Mouse (Mus musculus): ENCODE results near the gene Zfp57.
A peak's percentile ranks its signal among the peaks of the same experiment; 100 is the strongest.
"Not testable (repeated sequence)": the region's sequence is repeated elsewhere in the genome, so short reads cannot be mapped to it uniquely, and the experiment has no call there.

The Zfp57 gene

DNA sequence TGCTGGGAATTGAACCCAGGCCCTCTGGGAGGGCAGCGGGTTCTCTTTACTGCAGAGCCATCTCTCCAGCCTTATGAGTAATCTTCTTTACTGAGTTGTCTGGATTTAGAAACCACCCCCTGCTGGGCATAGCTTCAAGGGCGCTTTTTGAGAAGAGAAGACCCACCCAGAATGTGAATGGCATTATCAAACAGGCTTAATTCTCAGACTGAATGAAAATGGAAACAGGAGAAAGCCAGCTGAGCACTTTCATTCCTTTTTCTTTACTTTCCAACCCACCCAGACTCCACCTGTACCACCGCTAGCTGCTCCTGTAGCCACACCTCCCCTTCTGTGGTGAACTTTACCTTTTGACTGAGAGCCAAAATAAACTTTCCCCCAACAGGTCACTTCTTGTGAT is 5.5 kb upstream of the Zfp57 start:
- no peak for DNase-seq (ENCODE audit: low spot score in 2 of 2)

DNA sequence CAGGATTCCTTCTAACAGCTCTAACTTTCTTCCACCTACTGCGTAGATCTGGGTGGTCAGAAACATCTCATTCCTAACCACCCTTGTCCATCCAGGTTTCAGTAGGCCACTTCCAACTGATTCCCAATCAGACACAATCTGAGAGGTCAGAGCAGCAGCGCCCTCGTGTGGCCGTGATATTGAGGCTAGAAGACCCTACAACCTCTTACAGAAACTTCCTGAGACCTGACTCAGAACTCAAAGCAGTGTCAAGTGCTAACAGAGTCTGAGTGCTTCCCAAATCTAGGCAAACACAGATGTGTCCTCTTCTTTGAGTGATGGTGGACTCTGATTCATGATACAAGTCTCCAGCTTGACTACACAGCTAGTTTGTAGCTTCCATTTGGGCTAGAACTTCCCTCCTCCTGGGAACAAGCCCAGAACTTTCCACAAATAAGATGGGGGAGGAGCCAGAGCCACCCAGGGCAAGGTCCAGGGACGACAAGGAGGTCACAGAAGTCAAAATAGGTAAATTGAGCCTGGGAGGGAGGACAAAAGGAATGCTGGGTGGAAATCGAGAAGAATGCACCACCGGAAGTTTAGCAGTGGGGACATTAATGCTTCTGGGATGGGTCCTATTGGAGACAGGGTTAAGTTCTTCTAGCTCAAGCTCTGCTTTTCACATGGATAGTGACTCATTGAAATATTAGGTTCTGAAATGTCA is 3.8 kb upstream of the Zfp57 start:
- peak; percentile 63 to 82 for DNase-seq (ENCODE audit: low spot score in 2 of 2)

DNA sequence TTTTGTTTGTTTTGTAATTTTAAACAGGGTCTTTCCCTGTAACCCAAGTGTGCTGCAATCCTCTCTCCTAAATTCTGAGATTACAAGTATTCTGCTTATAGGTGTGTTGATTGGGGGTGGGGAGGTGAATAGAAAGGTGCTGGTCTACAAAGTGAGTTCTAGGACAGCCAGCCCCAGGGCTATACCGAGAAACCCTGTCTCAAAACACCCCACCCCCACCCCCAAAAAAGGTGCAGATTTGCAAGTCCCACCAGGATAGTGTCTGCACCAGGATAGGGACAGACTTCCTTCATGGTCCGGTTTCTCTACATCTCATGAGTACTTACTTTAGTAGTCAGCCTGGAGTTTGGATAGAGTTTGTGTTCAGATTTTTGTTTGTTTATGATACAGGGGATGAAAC is 2.5 kb upstream of the Zfp57 start:
- DNase-seq (ENCODE audit: low spot score in 2 of 2), result no peak

DNA sequence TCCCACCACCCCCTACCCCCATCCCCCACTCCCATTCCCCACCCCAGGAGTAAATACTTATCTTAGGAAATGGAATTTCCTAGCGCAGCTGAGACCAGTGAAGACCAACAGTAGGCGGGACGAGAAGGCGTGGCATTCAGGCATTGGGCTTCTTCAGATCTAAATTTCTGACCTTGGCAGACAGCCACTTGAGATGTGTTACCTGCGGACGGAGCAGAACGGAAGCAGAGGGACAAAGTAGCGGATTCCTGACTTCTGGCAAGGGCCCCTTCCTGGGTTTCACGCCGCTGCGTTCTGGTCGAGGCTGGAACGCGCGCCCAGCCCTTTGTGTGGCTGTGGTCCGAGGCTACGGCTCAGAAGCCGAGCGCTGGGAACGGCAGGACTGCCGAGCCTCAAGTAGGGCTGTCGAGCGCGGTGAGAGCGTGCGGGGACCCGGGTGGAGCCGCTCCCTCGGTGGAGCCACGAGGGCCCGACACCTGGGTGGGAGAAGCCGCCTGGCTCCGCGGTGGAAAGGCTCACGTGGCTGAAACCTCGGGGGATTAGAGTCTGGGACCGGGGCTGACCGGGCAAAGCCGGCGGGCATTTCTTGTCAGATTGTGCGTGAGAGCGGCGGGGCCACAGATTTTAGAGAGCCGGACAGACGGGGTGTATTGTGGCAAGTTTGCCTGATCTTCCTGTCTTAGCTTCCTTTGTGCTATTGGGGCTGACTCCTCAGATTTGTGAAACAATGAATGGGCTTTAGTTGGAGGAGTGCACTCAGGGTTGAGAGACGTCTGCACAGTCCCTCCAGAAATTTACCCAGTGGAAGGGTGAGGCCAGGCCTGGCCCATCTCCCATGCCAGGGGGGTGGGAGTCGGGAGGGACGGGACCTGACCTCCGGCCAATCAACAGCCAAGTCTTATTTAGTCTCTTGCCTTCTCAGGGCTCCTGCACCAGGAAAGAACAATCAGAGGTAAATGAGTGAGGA is 1.7 kb downstream of the Zfp57 start:
- peak; percentile 73 to 84 for DNase-seq (ENCODE audit: low spot score in 2 of 2)

DNA sequence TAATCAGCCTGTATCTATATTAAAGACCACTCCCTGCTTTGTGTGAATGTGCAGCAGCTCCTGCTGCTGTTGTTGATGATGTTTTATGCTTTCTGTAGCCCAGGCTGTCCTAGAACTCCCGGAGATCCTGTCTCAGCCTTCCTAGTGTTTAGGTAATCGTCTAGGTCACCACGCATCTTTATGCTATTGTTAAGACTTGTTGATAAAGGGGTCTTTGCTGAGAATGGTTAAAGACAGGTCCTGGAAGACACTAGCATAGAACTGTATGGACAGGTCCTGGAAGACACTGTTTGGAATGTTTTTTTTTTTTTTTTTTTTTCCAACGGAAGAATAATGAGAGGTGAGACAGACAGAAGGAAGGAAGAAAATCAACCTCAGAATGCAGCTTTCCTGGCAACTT is 2.4 kb downstream of the Zfp57 start:
- no peak for DNase-seq (ENCODE audit: low spot score in 2 of 2)

DNA sequence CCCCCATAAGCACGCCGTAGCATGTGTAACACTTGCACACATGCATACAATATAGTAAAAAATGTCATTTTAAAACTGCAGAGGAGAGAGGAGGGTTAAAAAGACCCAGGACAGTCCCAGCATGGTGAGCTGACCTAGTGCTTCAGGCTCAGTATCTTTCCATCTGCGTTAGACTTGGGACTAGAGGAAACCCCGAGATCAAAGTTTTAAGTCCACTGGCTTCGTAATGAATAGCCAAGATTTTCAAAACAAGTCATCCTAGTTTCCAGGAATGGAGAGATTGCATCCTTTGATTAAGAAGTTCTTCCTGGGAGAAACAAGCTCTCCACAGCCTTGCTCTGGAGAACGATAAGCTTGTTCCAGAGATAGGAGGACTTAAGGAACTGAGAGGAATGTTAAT is 7.2 kb downstream of the Zfp57 start:
- DNase-seq (ENCODE audit: low spot score in 2 of 2), result no peak

DNA sequence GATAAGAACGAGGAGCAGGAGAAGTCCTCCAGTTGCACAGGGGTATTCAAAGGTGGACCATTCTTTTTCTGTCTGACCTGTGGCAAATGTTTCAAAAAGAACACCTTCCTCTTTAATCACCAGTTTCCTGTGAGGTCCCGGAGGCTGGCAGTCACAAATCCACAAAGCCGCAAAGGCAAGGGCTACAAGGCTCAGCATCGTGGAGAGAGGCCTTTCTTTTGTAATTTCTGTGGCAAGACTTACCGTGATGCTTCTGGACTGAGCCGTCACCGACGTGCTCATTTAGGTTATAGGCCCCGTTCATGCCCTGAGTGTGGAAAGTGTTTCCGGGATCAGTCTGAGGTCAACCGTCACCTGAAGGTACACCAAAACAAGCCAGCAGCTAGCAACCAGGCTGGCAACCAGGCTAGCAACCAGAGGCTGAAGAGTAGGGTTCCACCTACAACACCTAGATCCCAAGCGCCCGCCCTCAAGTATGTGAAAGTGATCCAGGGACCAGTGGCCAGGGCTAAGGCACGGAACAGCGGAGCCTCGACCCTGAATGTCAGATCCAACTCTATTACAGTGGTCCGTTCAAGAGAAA is 8.6 kb downstream of the Zfp57 start:
- DNase-seq (ENCODE audit: low spot score in 2 of 2), result no peak

DNA sequence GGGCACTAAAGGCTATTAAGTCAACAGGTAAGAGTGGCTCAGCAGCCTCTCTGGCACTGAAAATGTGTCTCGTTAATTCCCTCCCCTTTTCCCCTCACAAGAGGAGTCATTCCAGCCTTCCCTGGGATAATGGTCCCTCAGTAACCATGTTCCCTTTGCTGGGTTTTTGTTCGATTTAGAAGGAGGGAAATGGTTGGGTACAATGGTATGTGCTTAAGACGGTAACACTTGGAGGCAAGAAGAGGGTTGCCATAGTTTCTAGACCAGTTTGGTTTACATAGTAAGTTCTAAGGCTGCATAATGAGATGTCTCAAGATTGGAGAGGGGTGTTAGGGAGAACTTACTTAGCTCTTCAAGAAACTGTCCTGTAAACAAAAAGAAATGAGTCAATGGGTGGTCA is 10.8 kb downstream of the Zfp57 start:
- DNase-seq (ENCODE audit: low spot score in 2 of 2), result no peak

DNA sequence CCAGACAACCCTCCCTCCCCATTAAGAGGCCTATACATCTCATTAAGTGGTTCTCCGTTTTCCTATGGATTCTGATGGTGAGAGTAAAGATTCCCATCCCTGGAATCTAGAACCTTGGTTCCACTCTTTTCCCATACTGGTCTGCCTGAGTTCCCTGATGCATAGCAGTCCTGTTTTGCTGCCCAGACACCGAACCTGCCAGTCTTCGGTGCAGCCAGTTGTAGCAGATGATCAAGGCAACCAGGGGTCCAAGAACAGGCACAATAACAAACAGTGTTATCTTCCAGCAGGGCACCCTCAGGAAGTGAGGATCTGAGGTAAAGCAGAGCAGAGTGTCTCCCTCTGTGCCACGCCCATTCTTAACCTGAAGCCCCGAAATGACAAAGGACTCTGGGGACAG is 11.2 kb downstream of the Zfp57 start:
- no peak for DNase-seq (ENCODE audit: low spot score in 2 of 2)

DNA sequence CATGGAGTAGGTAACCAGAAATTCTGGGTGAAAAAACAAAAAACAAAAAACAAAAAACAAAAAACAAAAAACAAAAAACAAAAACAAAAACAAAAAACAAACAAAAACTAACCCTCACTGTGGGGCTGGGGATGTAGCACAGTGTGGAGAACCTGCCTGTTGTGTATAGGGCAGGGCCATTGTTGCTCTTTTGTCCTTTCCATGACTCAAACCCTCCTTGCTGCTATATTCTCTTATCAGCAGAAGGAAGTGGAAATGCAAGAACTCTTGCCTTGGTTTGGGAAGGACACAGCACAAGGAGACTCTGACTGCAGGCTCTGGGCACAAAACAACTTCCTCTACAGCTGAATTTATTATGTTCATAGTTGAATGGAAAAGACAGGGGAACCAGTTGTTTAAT is 15.4 kb downstream of the Zfp57 start:
- DNase-seq (ENCODE audit: low spot score in 2 of 2), result no peak

DNA sequence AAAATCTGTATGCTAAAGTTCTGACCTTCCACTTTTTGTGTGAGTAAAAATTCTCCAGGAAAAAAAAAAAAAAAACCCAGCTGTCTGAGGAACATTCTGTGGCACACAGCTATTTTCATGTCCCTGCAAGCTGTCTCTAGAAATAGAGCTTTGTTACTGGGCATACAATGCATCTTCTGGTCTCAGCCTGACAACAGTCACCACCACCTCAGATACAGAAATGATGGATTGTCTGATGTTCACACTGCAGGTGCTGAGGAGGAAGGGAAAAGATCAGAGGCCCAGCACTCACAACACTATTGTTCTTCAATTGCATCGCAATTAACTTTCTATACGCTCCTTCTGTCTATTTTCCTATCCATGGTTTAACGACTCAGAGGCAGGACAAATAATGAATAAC is 17.4 kb downstream of the Zfp57 start:
- DNase-seq (ENCODE audit: low spot score in 2 of 2), result peak in 1 of 2 experiments; percentile 41

DNA sequence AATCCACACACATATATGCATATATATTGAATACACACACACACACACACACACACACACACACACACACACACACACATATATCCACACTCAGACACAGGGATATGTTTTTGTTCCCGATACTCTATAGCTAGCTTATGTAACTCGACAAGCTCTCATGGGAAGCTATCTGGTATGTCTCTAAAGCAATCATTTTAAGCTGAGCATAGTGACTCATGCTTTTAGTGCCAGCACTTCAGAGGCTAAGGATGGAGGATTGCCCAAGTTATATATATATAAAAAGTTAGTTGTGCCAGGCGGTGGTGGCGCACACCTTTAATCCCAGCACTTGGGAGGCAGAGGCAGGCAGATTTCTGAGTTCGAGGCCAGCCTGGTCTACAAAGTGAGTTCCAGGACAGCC is 18.3 kb downstream of the Zfp57 start:
- DNase-seq (ENCODE audit: low spot score in 2 of 2), result not testable (repeated sequence)

DNA sequence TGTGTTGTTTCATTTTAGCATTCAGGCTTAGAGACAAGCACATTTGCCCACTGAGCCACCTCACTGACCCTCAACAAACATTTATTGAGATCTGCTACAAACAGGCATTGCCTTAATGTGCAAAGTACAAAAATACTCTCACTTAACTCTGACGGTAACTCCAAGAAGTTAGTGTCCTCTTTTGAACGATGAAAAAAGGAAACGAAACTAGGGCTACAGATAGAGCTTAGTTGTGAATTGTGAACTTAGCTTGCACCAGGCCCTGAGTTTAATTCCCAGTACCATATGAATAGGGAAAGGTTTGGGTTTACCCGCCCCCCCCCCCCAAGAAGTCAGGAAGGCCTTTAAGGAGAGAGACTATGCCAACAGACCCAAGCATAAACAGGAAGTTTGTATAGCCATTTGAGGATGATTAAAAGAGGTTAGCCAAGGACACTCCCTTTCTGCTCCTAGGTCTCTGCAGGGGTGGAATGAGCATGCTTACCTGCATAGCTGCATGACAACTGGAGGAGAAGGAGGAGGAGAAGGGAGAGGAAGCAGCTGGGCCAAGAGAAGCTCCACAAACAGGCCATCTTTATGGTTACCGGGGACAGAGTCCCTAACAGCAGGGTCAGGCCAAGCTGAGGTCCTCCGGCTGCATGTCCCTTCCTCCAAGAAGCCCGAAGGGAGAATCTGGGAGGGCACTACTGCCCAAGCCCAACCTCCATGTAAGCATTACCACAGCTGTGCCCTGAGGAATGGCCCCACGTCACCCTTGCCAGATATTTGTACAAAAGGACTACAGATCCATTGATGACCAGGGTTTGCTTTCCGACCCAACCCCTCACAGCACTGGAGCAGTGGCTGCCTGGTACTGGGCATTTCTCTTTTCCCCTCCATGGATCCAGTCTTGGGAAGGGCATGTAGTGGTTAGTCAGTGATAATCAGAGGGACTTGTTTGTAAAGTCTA is 21.9 kb downstream of the Zfp57 start, which contains the start of gene Mog:
Gene Mog, minus strand, starts transcription at position 771 of the 949 bp plus-strand sequence.
- DNase-seq (ENCODE audit: low spot score in 2 of 2), result no peak

DNA sequence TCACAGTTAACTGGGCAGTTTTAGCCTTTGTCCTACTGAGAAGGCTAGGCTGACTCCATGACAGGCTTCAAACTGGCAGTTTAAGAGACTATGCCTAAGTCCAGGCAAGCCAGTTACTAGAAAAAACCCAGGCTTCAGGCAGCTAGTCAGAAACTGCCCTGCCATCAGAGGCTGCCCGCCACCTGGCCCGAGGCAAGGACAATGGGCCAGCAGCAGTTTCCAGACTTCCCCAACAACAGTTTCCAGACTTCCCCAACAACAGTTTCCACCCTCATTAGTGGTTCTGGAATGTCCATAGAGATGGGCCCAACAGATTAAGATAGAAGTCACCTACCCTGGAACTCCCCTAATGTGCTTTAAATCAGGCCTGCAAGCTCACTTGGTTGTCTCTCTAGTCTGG is 25.5 kb downstream of the Zfp57 start:
- DNase-seq (ENCODE audit: low spot score in 2 of 2), result no peak

DNA sequence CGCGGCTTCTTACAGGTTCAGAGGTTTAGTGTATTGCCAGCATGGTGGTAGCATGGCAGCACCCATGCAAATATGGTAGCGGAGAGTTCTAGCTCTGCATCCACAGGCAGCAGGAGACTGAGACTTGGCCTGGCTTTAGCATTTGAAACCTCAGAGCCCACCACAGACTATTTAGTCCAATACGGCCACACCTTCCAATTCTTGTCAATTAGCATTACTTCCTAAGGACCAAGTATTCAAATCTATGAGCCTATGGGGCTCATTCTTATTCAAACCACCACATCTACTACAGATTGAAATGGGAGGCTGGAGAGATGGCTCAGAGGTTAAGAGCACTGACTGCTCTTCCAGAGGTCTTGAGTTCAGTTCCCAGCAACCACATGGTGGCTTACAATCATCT is 26.5 kb downstream of the Zfp57 start:
- DNase-seq (ENCODE audit: low spot score in 2 of 2), result no peak

DNA sequence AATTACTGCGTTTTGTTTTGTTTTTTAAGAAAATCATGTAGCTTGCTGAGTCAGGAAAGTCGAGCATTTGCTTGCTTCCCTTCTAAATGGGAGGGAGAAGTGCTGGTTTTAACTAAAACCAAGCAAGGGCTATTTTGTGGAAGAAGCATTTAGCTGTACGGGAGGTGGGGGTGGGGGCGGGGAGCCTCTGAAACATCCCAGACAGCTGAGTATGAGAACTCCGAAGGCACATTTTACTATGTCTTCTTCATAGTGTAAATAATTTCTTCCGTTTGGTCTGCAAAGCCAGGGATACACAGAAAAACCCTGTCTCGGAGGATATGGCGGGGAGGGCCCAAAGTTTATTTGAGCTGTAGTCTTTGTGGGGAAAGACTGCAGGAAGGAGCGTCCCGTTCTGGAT is 27.2 kb downstream of the Zfp57 start:
- no peak for DNase-seq (ENCODE audit: low spot score in 2 of 2)

DNA sequence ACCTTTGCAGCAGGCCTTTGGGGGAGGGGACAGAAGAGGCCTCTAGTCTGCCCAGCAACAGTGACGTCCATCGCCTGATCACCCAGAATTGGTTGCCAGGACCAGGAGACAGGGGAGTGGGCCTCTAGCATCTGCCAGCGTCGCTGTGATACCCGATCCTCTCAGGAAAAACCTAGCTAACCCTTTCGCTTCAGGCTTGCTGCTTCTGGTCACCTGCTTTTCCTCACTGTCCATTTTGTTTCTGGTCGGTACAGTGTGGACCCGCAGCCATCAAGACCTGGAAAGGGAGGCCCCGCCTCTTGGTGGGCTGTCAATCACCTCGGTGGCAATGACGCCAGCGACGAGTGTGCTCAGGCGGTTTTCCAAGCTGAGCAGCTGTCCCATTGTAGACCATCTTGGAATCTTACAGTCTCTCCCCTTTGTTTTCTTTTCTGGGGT is 27.7 kb downstream of the Zfp57 start:
- peak; percentile 96 to 97 for DNase-seq (ENCODE audit: low spot score in 2 of 2)

DNA sequence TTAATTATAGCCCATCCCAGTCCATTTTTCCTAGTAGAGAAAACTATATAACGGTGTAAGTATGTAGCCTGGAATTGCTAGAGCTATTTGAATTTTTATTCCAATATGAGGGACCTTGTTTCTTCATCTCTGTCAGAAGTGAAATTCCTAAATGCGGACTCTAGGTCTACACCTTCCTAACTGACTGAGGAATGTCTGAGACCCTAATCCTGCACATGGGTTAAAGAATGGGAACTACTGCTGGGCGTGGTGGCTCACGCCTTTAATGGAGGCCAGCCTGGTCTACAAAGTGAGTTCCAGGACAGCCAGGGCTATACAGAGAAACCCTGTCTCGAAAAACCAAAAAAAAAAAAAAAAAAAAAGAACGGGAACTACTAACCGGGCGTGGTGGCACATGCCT is 28.2 kb downstream of the Zfp57 start:
- no peak for DNase-seq (ENCODE audit: low spot score in 2 of 2)

DNA sequence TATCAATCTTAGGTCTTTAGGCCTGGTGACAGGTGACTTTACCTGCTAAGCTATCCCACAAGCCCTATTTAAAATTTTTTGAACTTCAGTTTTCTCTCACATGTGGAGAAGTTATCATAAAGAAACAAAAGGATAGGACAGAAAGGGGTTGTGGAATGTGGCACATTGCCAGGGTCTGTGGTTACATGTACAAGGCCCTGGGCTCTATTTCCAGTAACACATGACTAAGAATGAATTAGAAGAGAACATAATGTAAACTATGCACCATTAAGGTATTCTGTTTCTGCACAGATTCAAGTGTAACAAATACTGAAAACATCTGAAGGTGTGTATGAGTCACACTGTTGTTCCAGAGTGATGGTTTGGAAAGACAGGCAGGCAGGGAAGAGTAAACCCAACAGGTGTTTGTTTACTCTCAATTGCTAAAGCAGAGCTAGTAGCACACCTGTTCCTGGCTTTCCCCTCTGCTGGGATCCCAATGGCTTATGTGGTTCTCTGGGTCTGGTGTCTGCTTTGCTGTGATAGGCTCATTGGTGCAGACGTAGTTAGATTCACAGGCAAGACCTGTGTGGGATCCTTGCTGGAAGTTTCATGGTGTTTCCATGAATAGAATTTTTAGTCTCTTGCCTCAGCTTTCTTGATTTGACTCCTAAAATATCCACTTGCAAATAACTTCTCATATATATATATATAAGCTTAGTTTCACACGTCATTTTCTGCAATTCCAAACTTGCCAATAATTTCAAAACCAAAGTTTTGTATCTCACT is 38.3 kb downstream of the Zfp57 start:
- DNase-seq (ENCODE audit: low spot score in 2 of 2), result no peak

DNA sequence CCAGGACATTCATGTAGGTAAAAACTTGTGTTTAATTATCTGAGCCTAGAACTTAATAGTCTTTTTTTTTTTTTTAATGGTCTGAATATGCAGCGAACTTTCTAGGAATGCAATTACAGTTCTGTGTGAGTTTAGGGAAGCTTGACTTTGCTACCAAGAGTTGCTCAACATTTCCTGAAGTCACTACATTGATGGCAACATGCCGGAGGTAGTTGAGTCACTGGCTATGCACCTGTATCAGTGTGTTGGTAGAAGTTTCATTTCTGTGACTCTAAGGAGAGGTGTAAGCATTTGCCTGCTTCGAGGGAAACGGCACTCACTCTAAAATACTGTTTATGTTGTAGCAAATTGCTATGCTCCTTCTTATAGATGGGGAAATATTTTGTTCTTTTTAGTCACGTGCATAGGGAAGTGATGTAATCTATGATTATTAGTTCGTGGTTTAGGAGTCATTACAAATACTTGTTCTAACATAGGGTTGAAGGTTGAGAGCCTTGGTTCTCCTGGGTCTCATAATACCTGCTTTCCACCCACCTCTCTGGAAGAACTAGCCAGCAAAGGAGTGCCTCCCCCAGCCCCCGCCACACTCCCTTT is 43.8 kb downstream of the Zfp57 start:
- no peak for DNase-seq (ENCODE audit: low spot score in 2 of 2)
